ENCODE assay signal across 26 mouse cellular contexts in genomic region chr6:71608994-71609393, GRCm38 (mm10). TPM values are rescaled to one million over a fixed set of nuclear protein-coding genes. Genes with fewer than 3 reads are reported as not detected.
DNase-seq lines count a peak whose midpoint lies in the region; ATAC-seq and TF ChIP-seq lines count a peak whose summit lies in the region.
"Had no signal": no experiment of that assay in that cellular context is flagged by ENCODE, and none has a peak within 500 bp of the region (broad histone marks: within the 10 kb centered on the region; RNA-seq: fewer than 3 reads in every experiment).

No protein-coding gene starts in this region.

- peak overlapping the region; percentile 35; the same call in 1 of the 2 replicates for H3K9ac ChIP-seq in liver, embryonic 12.5 days
- no peak overlapping the region for H3K9ac ChIP-seq in liver, postnatal 0 days (replicated peaks)
- no peak overlapping the region for H3K9ac ChIP-seq in liver, embryonic 15.5 days
- H3K9ac ChIP-seq: embryonic facial prominence, embryonic 12.5 days; forebrain, postnatal 0 days; hindbrain, embryonic 12.5 days; midbrain, embryonic 13.5 days had no signal

- TF ChIP-seq EP300 in liver, postnatal 0 days (IDR thresholded peaks at IDR 0.05; ENCODE audit: low read depth): no peak

- H3K27ac ChIP-seq in liver, embryonic 12.5 days: peak overlapping the region; percentile 69; the same call in 1 of the 2 replicates
- no peak overlapping the region for H3K27ac ChIP-seq in liver, postnatal 0 days (ENCODE audit: low read depth)
- H3K27ac ChIP-seq in liver, embryonic 15.5 days (replicated peaks): peak overlapping the region; percentile 41; the same call in 1 of the 2 replicates
- H3K27ac ChIP-seq: embryonic facial prominence, embryonic 12.5 days; hindbrain, embryonic 12.5 days; hindbrain, postnatal 0 days; midbrain, embryonic 13.5 days had no signal

- ATAC-seq in liver, embryonic 12.5 days: no peak
- no peak for ATAC-seq in liver, postnatal 0 days
- ATAC-seq in liver, embryonic 15.5 days (ENCODE audit: insufficient read depth): no peak
- ATAC-seq: forebrain, postnatal 0 days; hindbrain, postnatal 0 days; intestine, postnatal 0 days; midbrain, embryonic 13.5 days had no signal

- no peaks in the 10 kb centered on the region for H3K27me3 ChIP-seq in liver, embryonic 12.5 days (replicated peaks)
- no peaks in the 10 kb centered on the region for H3K27me3 ChIP-seq in liver, postnatal 0 days (ENCODE audit: insufficient read depth, low read length)
- H3K27me3 ChIP-seq in liver, embryonic 15.5 days: no peaks in the 10 kb centered on the region
- H3K27me3 ChIP-seq: CH12.LX; embryonic facial prominence, embryonic 12.5 days; hindbrain, embryonic 12.5 days; megakaryocyte, embryonic 14.5 days; midbrain, embryonic 13.5 days had no signal

- TF ChIP-seq CTCF in liver, postnatal 0 days (IDR thresholded peaks at IDR 0.05; ENCODE audit: low read depth): no peak

- H3K4me3 ChIP-seq in liver, embryonic 12.5 days: no peak overlapping the region
- H3K4me3 ChIP-seq in liver, postnatal 0 days (ENCODE audit: low read depth, low read length): no peak overlapping the region
- H3K4me3 ChIP-seq in liver, embryonic 15.5 days (replicated peaks): no peak overlapping the region
- H3K4me3 ChIP-seq: embryonic facial prominence, embryonic 12.5 days; hindbrain, embryonic 12.5 days; megakaryocyte, embryonic 14.5 days; midbrain, embryonic 13.5 days had no signal

- H3K36me3 ChIP-seq in liver, embryonic 12.5 days: peaks cover 84% of the 10 kb centered on the region
- H3K36me3 ChIP-seq in liver, postnatal 0 days (replicated peaks; ENCODE audit: insufficient read depth, low read length): peaks cover 70% of the 10 kb centered on the region
- peaks cover 72% of the 10 kb centered on the region for H3K36me3 ChIP-seq in liver, embryonic 15.5 days (replicated peaks)

- DNase-seq in adrenal gland, adult 2 months: peak; percentile 19
- DNase-seq in adrenal gland, postnatal 25 days: no peak
- no peak for DNase-seq in liver, postnatal 0 days
- DNase-seq in NIH3T3 (ENCODE audit: low read depth): peak; percentile 24
- DNase-seq in urinary bladder, postnatal 10 days (ENCODE audit: low spot score): no peak
- DNase-seq in adrenal gland, postnatal 10 days: no peak
- DNase-seq: cerebellum, adult 9-10 months; embryo, embryonic 11 days; forebrain, postnatal 0 days; gastrocnemius, postnatal 10 days; heart, postnatal 36 days; kidney, adult 9 months; kidney, postnatal 10 days; layer of hippocampus, postnatal 36 days; lung, postnatal 4 days; thymus, postnatal 4 days had no signal

- no peaks in the 10 kb centered on the region for H3K9me3 ChIP-seq in liver, embryonic 12.5 days (replicated peaks)
- H3K9me3 ChIP-seq in liver, postnatal 0 days (ENCODE audit: low read length): no peaks in the 10 kb centered on the region
- no peaks in the 10 kb centered on the region for H3K9me3 ChIP-seq in liver, embryonic 15.5 days (replicated peaks)
- H3K9me3 ChIP-seq: embryonic facial prominence, embryonic 12.5 days; hindbrain, embryonic 12.5 days; megakaryocyte, embryonic 14.5 days; midbrain, embryonic 13.5 days had no signal

- H3K4me1 ChIP-seq in liver, embryonic 12.5 days: peaks cover 29% of the 10 kb centered on the region
- H3K4me1 ChIP-seq in liver, postnatal 0 days (ENCODE audit: insufficient read depth): peaks cover 3% of the 10 kb centered on the region; the same call in 1 of the 2 replicates
- H3K4me1 ChIP-seq in liver, embryonic 15.5 days (replicated peaks): peaks cover 24% of the 10 kb centered on the region
- H3K4me1 ChIP-seq: embryonic facial prominence, embryonic 12.5 days; hindbrain, embryonic 12.5 days; midbrain, embryonic 13.5 days had no signal

- H3K4me2 ChIP-seq in liver, embryonic 12.5 days: peak overlapping the region; percentile 31
- H3K4me2 ChIP-seq in liver, postnatal 0 days (ENCODE audit: low read depth, low read length): no peak overlapping the region
- no peak overlapping the region; the same call in 1 of the 2 replicates for H3K4me2 ChIP-seq in liver, embryonic 15.5 days
- H3K4me2 ChIP-seq: embryonic facial prominence, embryonic 12.5 days; heart, embryonic 11.5 days; hindbrain, embryonic 12.5 days; midbrain, embryonic 13.5 days had no signal

RNA-seq across cellular contexts. Expression of gene Kdm3a, which starts 23.8 kb away (rescaled TPM):
- 10 to 100 TPM; 21.1 to 31.4 TPM for total RNA-seq in adrenal gland, adult 2 months (2021)
- 3.1 and 3.3 TPM in 2 replicates for polyA plus RNA-seq in adrenal gland, adult 2 months (2012; rRNA removed)
- total RNA-seq in adrenal gland, postnatal 25 days (2021): 38.3 and 44.2 TPM in 2 replicates
- polyA plus RNA-seq in liver, embryonic 12.5 days (2016; fragmentation: Nextera tagmentation; extraction: Ambion mirVana): 22.6 and 24.5 TPM in 2 replicates
- polyA plus RNA-seq in liver, postnatal 0 days (2015; fragmentation: Nextera tagmentation; extraction: Ambion mirVana): 6.6 and 8.8 TPM in 2 replicates
- polyA plus RNA-seq in liver, embryonic 15.5 days (2015; fragmentation: Nextera tagmentation; extraction: Ambion mirVana): 14.7 and 15.1 TPM in 2 replicates
- 10 to 100 TPM; 38.3 to 42.9 TPM for total RNA-seq in adrenal gland, postnatal 10 days (2021)

Comparison
In these comparisons a context has a peak if more than half of its experiments do, and no peak if none do; other contexts are left out.
1. DNase-seq: peak in adrenal gland, adult 2 months (single experiment) and NIH3T3 (single experiment); none in adrenal gland, postnatal 25 days (single experiment), liver, postnatal 0 days (single experiment), urinary bladder, postnatal 10 days (single experiment) and adrenal gland, postnatal 10 days (single experiment).